Mouse (Mus musculus): ENCODE data around the gene Cd2ap.
"Not testable (repeated sequence)": the region's sequence is repeated elsewhere in the genome, so short reads cannot be mapped to it uniquely, and the experiment has no call there.

Gene Cd2ap

DNA sequence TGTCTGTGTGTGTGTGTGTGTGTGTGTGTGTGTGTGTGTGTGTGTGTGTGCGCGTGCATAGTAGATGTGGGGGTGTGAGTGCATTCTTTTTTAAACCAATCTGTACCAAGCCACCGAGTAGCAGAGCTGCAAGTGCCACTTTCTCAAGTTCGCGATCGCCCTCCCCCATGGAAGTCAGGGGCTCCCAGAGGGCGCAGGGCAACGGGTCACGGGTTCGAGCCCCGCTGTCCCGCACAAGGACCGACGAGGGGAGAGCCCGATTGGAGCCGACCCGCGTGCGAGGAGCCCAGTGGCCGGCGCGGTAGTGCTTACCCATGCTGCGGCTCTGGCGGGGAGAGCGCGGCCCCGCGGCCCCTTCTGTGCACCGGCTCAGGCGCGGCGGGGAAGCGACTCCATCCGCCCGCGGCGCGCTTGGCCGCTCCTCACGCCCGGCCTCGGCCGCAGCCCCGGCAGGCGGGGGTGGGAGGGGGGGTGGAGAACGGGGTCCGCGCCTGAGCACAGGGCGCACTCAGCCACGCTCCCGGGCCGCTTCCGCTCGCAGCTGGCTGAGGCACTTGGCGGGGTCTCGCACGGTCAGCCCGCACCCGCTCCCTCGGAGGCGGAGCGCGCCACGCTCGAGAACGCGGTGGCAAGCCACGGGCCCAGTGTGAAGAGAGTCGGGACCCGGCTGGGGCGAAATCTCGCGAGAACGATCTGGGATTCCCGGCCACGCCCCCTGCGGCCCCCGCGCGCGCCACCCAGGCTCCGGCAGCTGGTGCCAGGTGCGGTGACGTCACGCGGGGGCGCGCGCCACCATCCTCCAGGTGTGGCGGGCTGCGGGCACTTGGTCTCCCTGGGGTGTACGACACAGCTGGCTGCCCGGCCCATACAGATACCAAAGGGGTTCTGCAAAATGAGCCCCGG lies at the start of gene Cd2ap:
Cd2ap (minus strand) TSS at position 665 of the 903 bp plus-strand sequence.
- in situ Hi-C loops (cut with MseI, MboI) = no loop called here

DNA sequence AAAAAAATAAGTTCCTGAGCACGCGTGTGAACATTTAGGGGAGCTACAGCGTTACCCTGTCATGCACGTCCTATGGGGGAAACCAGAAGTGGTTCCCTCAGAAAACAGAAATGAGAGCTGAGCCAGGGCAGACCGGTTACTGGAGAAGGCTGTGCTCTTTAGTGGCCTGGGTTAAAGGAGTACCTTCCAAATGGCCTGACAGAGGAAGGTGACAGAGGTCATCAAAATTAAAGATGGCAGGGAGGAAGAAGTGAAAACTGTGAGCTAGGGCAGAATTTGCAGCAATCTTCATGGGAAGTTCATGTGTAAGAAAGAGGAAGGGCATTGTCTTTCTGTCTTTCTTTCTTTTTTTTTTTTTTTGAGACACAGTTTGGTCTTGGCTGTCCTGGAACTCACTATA lies 48.3 kb upstream of the Cd2ap start:
- in situ Hi-C loops (cut with MseI, MboI) = no loop called here

DNA sequence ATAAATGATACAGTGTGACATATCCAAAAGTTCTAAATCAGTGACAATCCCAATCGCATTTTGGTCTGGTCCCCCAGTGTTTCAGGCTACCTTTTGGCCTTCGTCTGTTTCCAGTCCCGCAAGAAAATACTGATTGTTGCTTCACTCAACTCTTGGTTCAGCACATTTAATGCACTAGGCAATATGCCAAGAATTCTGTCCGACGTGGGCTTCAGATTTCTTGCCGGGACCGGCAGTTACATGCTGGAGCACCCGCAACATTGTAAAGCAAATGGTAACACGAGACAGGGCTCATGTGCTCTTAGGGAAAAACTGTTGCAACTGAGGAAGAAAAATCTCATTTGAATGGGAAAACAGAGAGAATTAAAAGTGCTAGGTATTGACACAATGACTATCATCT lies 42.3 kb upstream of the Cd2ap start:
- in situ Hi-C loops (cut with MseI, MboI) = no loop called here

DNA sequence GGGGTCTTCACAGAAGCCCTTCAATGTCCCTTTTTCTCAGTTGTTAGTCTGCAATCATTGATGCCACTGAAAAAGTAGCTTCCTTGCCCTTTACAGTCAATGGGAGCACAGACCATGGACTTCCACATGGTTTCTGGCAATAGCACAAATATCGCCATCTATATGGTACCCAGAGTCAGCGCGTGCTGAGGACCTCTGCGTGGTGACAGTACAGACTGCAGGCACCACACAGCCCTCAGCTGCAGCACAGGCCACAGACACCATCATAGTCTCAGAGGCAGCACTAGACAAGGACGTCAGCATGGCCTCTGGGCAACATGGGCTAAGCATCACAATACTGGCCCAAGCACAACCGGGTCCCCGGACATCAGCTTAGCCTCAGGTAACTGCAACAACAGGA lies 38.3 kb upstream of the Cd2ap start:
- in situ Hi-C loops (cut with MseI, MboI) = no loop called here

DNA sequence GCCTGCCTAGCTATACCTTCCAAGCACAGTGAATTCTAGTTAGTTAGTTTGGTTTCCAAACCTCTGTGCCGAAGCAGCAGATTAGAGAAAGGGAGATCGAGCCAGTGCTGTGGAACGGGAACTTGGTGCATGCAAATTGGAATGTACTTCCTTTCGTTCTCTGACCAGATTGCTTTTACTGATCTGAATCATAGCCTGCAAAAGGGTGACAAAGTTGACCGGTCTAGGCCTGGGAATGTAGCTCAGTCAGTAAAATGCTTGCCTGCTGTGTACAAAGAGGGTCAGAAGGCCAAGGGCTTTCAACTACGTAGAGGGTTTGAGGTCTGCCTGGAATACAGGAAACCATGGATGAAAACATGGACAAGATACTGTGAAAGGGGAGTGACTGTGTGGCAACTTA lies 35.7 kb upstream of the Cd2ap start:
- in situ Hi-C loops (cut with MseI, MboI) = no loop called here

DNA sequence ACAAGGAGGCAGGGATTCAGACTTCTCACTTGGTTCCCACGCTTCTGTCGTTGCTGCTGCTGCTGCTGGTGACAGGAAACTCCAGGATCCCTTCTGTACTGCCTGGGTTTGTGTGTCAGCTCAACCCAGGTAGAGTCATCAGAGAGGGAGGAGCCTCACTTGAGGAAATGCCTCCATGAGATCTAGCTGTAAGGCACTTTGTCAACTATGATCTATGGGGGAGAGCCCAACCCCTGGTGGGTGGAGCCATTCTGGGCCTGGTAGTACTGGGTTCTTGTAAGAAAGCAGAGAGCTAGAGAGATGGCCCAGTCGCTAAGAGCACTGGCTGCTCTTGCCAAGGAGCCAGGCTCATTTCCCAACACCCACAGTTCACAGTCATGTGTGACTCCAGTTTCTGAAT lies 34.0 kb upstream of the Cd2ap start:
- in situ Hi-C loops (cut with MseI, MboI) = no loop called here

DNA sequence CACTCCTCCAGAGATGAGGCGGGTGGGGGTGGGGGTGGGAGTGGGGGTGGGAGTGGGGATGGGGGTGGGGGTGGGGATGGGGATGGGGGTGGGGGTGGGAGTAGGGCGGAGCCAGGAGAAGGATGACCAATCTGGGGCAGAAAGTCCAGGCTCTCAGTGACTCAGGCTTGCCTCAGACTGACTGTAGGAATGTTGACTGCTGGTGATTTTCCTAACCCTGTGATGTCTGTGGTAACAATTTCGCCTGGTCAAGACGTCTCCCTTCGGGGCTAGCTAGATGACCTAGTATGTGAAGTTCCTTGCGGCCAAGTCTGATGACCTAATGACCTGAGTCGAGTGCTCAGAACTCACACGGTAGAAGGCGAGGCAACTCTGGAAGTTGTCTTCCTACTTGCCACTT lies 32.9 kb upstream of the Cd2ap start:
- in situ Hi-C loops (cut with MseI, MboI) = no loop called here

DNA sequence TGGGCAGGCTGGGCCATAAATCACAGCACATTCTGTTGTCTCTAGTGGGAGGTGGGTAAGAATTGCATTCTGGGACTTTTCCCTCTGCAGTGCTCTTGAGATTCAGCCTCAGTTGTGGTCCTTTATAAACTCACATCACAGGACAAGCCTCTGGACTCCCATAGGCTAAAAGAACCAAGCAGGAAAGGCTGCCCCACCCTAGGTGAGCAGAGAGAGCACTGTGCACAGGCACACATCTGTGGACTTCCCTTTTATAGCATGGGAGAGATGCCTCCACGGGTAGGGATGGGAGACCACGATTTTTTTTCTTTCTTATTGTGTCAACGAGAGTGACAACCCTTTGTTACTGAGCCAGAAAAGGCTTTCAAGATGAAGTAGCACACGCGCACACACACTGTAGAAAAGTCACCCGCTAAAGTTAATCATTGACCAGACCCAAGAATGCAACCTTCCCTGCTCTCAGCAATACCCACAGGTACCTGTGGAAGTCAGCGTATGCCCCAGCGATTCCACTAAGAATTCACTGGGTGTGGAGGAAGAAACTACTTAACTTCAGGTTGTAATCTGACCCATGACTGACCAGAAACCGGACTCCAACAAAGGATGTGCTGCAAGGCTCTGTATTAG lies 32.4 kb upstream of the Cd2ap start:
- in situ Hi-C loops (cut with MseI, MboI) = no loop called here

DNA sequence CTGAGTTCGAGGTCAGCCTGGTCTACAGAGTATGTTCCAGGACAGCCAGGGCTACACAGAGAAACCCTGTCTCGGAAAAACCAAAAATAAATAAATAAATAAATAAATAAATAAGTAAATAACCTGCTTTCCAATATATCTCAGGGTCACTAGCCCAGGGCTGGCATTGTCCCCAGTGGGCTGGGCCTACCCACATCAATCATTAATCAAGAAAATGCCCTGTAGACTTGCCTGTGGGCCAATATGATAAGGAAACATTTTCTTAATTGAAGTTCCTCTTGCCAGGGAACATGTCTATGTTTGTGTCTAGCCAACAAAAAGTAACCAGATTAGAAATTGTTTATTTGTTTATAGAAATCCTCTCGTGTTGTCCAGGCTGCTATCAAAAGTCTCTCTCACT lies 31.7 kb upstream of the Cd2ap start:
- in situ Hi-C loops (cut with MseI, MboI) = no loop called here

DNA sequence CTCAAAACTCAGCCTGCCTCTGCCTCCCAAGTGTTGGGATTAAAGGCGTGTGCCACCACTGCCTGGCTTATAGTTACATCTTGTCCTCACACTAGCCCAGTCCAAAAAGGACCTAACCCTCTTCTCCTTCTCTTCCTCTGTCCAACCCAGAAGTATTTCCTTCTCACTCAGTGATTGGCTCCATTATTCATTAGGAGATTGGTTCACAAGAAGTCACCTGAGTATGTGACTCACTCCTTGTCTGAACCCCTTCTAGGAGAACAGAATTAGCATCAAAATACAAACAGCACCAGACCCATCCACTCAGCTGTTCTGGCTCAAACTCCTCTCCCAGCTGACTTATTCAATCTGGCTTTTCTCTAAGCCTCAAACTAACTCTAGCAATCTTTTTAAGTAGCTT lies 30.0 kb upstream of the Cd2ap start:
- in situ Hi-C loops (cut with MseI, MboI) = not testable (repeated sequence)

DNA sequence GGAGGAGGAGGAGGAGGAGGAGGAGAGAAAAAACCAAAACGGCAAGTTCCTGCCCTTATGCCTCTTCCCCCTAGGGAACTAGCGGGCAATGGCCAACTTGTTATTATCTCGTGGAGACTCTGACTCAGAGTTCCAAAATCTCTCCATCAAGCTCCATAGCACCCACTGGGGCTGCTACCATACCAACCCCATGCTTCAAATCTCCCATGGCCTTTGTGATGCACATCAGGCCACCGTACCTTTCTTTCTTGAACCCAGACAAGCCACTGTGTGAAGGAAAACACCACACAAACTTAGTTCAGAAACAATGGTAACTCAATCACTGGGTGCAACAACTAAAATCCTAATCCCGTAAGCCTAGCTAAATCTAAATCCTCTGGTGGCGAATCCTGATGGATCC lies 29.5 kb upstream of the Cd2ap start:
- in situ Hi-C loops (cut with MseI, MboI) = no loop called here

DNA sequence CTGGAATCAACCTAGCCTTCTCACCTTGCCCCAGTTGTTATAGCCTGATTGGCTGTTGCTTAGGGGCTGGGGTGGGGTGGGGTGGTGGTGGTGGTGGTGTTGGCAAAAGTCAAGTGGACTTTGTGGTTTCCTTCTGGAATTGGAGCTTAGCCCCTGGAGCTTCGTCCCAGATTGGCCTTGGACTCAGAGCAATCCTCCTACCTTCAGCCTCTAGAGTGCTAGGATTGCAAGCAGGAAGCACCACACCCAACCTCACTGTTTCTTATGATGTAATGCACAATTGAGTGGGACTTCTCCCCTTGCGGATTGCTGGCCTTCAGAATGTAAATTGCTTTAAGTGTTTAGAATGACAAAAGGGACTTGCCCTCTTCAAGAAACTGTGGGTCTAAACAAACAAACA lies 24.3 kb upstream of the Cd2ap start:
- in situ Hi-C loops (cut with MseI, MboI) = no loop called here

DNA sequence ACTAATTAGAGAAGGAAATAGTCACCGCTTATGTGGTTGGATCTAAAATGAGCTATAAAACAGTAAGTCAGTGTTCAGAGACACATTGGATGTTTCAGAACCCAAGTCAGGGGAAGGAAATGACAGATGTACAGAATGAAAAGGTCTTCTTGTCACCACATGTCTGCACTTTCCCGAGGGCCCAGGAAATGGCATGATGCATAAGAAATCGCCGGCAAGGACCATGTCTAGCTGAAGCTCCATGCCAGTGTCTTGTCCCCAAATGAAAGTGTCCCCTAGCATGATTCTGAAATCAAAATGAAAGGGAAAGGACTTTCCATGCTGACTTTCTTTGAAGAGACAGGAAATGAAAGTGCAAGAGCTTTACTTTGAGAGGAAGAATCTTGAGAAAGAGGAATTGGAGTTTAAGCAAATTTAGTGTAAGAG lies 10.8 kb upstream of the Cd2ap start:
- in situ Hi-C loops (cut with MseI, MboI) = no loop called here

DNA sequence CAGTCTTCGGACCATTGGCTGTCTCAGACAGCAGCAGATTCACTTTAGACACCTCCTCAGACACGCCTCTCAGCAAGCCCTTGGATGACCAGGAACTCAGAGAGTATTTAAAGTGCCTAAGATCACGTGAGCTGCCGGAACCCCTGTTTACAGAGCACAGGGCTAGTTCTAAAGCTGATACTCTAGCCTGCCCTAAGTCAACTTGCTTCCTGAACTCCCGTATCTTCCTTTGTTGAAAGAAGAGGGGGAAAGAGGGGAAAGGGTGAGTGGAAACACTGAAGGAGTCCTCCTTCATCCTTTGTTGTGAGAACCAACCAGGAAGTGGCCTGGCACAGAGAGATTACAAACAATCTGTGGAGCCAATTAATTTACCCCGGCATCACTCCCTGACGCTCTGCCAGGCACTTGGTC lies 8.6 kb upstream of the Cd2ap start:
- in situ Hi-C loops (cut with MseI, MboI) = no loop called here

DNA sequence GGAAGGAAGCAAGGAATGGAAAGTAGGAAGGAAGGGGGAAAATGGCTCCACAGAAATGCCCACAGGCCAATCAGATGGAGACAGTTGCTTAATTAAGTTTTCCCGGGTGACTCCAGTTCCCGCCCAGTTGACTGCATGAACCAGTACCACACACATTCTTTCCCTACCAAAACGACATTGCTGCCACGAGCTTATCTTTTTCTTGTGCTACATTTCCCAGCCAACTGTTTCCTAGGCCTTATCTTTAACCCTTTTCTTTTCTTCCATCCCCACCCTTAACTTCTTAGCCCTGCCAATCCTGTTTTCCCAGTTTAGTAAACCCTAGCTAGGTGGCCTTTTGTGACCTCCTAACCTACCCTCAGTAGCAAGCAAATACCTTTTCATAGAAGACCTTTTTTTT lies 7.9 kb upstream of the Cd2ap start:
- in situ Hi-C loops (cut with MseI, MboI) = no loop called here

DNA sequence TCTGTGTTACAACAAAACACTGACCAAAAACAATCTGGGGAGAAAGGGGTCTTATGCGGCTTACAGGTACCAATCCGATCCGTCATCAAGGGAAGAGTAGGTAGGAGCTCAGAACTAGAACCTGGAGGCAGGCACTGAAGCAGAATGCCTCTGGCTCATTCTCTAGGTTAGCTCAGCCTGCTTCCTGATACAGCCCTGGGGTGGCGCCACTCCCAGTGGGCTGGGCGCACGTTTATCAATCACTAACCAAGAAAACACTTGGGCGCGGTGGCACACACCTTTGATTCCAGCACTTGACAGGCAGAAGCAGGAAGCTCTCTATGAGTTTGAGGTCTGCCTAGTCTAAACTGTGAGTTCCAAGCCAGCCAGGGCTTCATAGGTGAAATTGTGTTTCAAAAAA lies 7.3 kb upstream of the Cd2ap start:
- in situ Hi-C loops (cut with MseI, MboI) = no loop called here

DNA sequence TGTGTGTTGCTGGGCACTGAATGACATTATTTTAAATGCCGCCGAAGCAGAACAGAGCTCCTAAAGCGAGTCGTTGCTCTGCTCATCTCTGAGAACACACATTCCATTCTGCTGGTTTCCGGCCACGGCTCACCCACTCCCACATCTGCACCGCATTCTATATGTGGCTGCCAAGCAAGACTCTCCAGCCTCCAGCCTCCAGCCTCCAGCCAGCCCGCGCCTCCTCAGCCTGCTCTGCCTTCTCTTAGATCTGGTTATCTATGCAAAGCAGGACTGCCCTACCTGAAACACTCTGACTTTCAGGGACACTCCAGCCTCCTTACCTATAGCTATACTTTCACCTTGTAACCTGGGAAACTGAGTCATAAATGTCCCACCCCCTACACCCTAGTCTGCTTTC lies 6.8 kb upstream of the Cd2ap start:
- in situ Hi-C loops (cut with MseI, MboI) = no loop called here

DNA sequence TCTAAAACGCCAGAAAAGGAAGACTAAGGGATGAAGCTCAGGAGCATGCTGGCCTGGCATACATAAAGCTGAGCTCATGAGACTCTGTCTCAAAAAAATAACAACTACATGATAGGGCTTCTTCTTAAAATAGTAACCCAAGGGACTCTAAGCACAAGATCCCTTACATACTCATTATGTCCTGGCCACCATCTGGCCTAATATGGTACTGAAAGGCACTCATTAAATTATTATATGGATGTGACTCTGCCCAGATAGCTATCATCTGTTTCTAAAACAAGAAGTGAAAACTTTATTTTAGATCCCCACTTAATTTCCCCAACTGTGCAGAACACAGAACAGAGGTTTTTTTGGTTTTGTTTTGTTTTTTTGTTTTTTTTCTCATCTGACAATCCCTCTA lies 6.4 kb upstream of the Cd2ap start:
- in situ Hi-C loops (cut with MseI, MboI) = no loop called here

DNA sequence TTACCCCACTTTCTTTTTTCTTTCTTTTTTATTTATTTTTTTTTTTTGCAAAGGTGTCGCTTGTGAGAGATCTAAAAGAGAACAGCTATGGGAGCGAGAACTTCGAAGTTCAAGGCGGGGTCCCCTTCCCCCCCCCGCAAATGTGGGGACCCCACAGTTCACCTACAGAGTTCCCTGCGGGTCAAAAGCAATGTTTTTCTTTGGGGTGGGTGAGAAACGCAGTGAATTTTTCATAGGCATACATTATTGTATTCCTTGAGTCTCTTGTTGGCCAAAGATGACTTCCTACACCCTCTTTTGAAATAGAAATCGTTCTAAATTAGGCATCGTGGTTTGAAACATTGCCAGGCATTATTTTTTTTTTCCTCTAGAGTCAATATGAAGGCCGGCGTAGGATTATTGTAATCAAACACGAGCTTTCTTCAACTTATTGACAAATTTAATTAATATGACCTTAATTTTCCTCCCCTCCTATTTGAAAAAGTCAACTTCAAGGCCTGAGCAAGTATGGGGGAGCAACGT lies 500 bp upstream of the Cd2ap start:
- in situ Hi-C loops (cut with MseI, MboI) = no loop called here

DNA sequence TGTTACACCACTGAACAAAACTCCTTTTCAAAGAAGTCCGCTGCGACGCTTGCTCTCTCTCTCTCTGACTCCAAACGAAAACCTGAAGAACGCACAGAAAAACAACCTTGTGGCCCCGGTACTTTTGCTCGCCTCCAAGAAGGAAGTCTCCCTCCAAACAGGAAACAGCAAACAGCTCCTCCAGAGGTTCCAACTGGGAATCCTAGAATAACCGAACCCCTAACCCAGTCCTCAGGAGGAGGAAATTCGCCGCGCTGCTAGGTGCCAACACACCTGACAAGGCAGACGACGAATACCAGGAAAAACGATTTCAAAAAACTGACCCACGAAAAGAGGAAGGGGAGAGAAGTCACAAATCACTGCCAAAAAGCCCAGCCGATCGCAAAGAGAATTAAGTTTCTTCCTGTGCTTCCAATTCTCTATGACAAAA lies 879 bp downstream of the Cd2ap start:
- in situ Hi-C loops (cut with MseI, MboI) = no loop called here

DNA sequence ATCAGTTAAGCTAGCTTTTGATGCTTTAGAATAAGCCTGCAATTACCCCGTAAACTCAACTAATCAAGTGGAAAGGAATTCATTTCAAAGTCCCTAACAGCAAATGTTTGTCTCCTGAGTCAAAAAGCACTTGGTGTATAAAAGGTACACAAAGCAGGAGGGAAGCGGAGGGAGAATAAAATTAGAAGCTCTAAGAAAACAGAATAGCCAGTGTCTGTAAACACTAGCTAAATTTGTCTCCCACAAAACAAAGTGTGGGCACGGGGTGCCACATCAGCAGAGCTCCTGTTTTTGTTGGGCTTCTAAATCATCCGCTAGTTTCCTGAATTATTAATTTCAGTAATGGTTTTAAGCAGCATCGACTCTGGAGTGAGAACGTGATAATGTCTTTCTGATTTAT lies 1.4 kb downstream of the Cd2ap start:
- in situ Hi-C loops (cut with MseI, MboI) = no loop called here

DNA sequence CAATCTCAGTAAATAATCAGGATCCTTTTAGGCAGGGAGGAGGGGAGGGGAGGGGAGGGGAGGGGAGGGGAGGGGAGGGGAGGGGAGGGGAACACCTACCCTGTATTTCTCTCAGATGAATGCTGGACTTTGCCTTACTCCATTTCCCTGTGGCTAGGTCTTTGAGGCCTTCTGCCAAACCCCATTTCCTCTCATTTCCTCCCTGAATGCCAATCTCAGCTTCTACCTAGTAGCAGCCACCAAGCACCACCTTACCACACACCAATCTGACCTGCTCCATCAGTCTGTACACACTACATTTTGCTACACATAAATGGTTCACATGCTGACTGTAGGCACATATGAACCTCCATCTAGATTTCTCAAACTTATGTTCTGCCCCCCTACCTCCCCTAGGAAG lies 6.0 kb downstream of the Cd2ap start:
- in situ Hi-C loops (cut with MseI, MboI) = no loop called here

DNA sequence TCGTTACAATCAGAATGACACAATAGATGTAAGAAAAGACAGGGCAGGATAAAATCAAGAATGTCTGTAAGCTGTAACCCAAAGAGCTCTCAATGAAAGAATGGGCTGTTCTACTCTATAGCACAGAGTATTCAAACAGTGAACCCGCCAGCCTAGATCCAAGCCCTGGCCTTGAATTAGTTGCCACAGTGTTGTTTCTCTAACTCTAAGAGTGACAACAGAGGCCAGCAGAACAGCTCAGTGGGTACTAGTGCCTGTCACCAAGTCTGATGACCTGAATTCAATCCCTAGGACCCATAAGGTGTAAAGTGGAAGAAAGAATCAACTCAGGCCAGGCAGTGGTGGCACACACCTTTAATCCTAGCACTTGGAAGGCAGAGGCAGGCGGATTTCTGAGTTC lies 13.3 kb downstream of the Cd2ap start:
- in situ Hi-C loops (cut with MseI, MboI) = no loop called here

All from mouse trophoblast stem cell (cell line).